Mouse (Mus musculus) embryonic facial prominence, embryonic 13.5 days (tissue): ENCODE data around the gene Adam15. TPM values are rescaled to one million over a fixed set of nuclear protein-coding genes. Genes with fewer than 3 reads are reported as not detected.

Source experiments
- ATAC-seq: fragments of 200-750 bp; cut with Nextera tagmentation; 2 replicates; pipeline ENCODE4 v1.8.0; 2017; ENCODE audit warnings: low read depth; ENCODE audit not compliant: insufficient number of reproducible peaks, insufficient read depth, low FRiP score, low TSS enrichment
- H3K27ac ChIP-seq: fragments of 300-500 bp; sonication (generic); 2 replicates; pipeline ENCODE4 v1.5.1; 2015; ENCODE audit warnings: moderate library complexity, mild to moderate bottlenecking, inconsistent platforms
- H3K27me3 ChIP-seq: fragments of 300-500 bp; sonication (generic); 2 replicates; pipeline ENCODE4 v1.6.1; 2015; ENCODE audit warnings: mild to moderate bottlenecking, inconsistent platforms
- H3K36me3 ChIP-seq: fragments of 300-500 bp; sonication (generic); 2 replicates; pipeline ENCODE4 v1.6.1; 2015; ENCODE audit warnings: mild to moderate bottlenecking, inconsistent platforms
- H3K4me1 ChIP-seq: fragments of 300-500 bp; sonication (generic); 2 replicates; pipeline ENCODE4 v1.6.1; 2015; ENCODE audit warnings: inconsistent platforms
- H3K4me2 ChIP-seq: fragments of 300-500 bp; sonication (generic); 2 replicates; pipeline ENCODE4 v1.6.1; 2015; ENCODE audit warnings: moderate library complexity, mild to moderate bottlenecking, inconsistent platforms
- H3K4me3 ChIP-seq: fragments of 300-500 bp; sonication (generic); 2 replicates; pipeline ENCODE4 v1.5.1; 2015; ENCODE audit warnings: mild to moderate bottlenecking, inconsistent platforms
- H3K9ac ChIP-seq: fragments of 300-500 bp; sonication (generic); 2 replicates; pipeline ENCODE4 v1.6.1; 2015; ENCODE audit warnings: mild to moderate bottlenecking, inconsistent platforms
- H3K9me3 ChIP-seq: fragments of 300-500 bp; sonication (generic); 2 replicates; pipeline ENCODE4 v1.6.1; 2016; ENCODE audit warnings: inconsistent platforms
- WGBS: fragments of 180-500 bp; shearing (Covaris S2); methylation state at CpG from one replicate; pipeline ENCODE4 v1.1.7; 2015; ENCODE audit warnings: mixed read lengths; 5-methylcytosine and 5-hydroxymethylcytosine counted together
- polyA plus RNA-seq: library from polyadenylated mRNA; unstranded; fragments of >200 nt; fragmentation: Nextera tagmentation; extraction: Ambion mirVana; gene quantifications from 2 replicates; pipeline ENCODE4 v1.2.1, GENCODE M21; 2015

The Adam15 gene
- polyA plus RNA-seq, 1 experiment from 2014 or later = 52.6 TPM

DNA sequence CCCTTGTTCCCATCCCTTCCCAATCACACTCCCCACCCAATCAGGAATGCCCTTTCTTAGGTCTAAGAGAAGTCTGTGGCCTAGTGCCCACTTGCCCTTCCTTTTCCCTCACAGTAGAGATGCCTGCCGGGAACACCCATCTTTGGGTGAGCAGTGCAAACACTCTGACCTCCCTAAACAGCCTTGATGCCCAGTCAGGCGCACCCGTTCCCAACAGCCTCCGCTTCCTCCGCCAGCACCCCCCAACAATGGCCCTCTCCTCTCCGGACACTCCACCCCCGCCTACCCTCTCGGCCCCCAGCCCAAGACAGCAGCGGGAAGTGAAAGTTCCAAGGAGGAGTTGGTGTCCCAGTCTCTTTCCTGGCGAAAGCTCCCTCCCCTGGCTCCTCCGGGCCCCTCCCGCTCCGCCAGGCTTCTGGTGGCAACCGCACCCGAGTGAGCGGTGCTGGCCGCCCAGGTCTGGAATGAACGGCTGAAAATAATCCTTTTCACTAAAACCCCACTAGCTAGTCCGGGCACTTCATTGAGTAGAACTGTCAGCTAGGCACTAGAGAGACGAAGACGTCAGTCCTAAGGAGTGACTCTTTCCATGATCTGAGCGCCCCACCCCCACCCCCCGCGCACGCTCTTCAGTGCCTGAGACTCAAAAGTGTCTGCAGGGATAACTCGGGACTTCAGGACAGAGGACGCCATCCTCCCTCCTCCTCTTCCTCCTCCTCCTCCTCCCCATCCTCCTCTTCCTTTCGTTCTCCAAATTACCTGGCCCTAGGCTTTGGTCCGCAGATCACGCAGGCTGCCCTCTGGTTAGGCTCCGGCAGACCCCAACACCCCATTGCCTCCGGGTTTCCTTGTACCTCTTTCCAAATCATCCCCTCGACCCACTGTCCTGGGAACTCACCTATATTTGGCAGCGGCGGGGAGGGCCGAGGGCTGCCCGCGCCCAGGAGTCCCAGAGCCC, 606 bp downstream of the Adam15 start:
- ATAC-seq = peak; percentile 29; the same call in 1 of the 2 replicates
- Histone ChIP-seq H3K27me3 (peaks cover 21% of the 10 kb centered on the region), H3K9ac (peak overlapping the region; percentile 71), H3K27ac (peak overlapping the region; percentile 60), H3K9me3 (no peaks in the 10 kb centered on the region), H3K4me1 (peaks cover 13% of the 10 kb centered on the region), H3K4me3 (peak overlapping the region; percentile 69), H3K36me3 (peaks cover 31% of the 10 kb centered on the region), H3K4me2 (peak overlapping the region; percentile 97)
- under 1% methylated on average over 38 of the region's 38 CpGs for WGBS

GRCm38 (mm10) chr3:89347916-89348315, 1.9 kb downstream of the Adam15 start:
- 42% methylated on average over 1 of the region's 1 CpGs for WGBS
- H3K9me3 ChIP-seq = no peaks in the 10 kb centered on the region

DNA sequence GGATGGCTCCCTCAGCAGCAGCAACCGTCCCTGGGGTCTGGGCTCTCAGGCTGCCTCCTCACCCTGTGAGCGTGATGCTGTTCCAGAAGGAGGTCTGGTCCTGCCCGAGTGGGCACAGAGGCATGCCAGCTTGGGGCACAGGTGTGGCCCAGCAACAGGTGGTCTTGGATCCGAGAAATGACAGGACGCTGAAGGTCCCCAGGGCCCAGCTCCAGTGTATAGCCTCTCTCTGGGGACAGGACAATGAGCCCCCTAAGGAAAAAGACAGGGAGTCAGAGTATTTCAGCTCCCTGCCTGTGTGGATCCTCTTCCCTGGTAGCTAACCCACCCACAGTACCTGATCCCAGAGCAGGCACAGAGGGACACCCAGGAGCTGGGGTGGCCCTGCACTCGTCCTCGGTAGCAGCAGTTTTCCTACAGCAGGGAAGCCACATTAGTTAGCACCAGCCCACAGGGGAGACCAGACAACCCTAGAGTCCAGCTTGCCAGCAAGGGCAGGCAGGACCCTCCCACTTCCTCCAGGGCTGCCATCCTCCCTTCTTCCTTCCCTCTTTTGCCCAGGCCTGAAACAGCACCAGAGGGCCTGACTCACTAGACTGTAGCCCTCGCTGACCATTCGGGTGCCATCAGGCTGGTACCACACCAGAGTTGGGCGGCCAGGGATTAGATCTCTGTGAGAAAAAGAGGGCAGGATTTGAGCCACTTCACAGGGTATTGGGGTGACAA, 2.8 kb downstream of the Adam15 start:
- WGBS = 81% methylated on average over 10 of the region's 10 CpGs
- Histone ChIP-seq H3K27me3 (peaks cover 21% of the 10 kb centered on the region), H3K4me2 (no peak overlapping the region)

More at GRCm38 (mm10) chr3:89347916-89348315, 1.9 kb downstream of the Adam15 start:
- Histone ChIP-seq H3K9ac (peak overlapping the region; percentile 36; the same call in 1 of the 2 replicates), H3K4me3 (no peak overlapping the region), H3K27me3 (peaks cover 21% of the 10 kb centered on the region), H3K4me1 (peaks cover 13% of the 10 kb centered on the region), H3K4me2 (0 out of 2 replicates have a peak overlapping the region, but pooled peaks have one; percentile 97), H3K36me3 (peaks cover 44% of the 10 kb centered on the region), H3K27ac (no peak overlapping the region)
- ATAC-seq = no peak

DNA sequence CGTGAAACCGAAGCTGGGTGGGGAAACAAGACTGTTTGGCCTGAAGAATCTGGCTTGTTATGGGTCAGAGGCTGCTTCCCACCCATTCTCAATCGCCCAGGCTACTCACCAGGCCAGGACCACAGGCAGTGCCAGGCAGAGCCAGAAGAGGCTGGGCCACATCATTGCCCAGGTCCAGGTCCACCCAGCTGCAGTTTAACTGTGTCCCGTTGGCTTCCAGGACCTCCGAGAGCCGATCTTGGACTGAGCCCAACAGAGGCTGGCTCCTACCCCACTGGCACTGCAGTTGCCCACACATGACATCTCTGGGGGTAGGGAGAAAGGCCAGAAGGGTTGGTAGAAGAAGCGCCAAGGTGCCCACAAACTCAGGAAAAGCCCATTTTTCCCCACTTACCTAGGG, 6.5 kb downstream of the Adam15 start:
- Histone ChIP-seq H3K4me1 (peaks cover 26% of the 10 kb centered on the region), H3K9me3 (no peaks in the 10 kb centered on the region), H3K36me3 (peaks cover 62% of the 10 kb centered on the region), H3K4me2 (no peak overlapping the region), H3K4me3 (no peak overlapping the region), H3K27me3 (peaks cover 6% of the 10 kb centered on the region), H3K27ac (no peak overlapping the region), H3K9ac (peak overlapping the region; percentile 44; the same call in 1 of the 2 replicates)
- no peak for ATAC-seq
- WGBS = 88% methylated on average over 7 of the region's 7 CpGs

More for the DNA sequence above, 2.8 kb downstream of the Adam15 start:
- Histone ChIP-seq H3K9me3 (no peaks in the 10 kb centered on the region), H3K27ac (no peak overlapping the region), H3K4me3 (no peak overlapping the region), H3K9ac (no peak overlapping the region), H3K36me3 (peaks cover 52% of the 10 kb centered on the region), H3K4me1 (peaks cover 13% of the 10 kb centered on the region)
- ATAC-seq = no peak

DNA sequence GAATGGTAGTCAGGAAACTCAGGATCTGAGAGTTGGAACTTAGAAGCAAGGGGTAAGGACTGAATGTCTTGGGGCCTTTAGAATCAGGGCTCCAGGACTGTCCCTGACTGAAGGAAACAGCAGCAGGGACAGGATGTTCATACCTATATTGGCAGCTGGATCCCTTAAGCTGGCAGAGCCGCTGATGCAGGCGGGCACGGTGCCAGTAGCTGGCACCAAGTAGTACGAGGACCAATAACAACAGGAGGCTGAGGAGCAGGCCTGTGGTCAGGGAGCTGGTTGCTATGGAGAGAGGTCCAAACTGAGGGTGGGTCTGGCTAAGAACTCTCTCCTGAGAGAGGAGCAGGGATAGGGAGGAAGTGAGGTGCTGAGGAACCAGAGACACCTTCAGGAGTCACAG, 8.0 kb downstream of the Adam15 start:
- no peak overlapping the region for H3K4me2 ChIP-seq
- no peak overlapping the region for H3K9ac ChIP-seq

GRCm38 (mm10) chr3:89340465-89340864, 9.3 kb downstream of the Adam15 start:
- Histone ChIP-seq H3K4me3 (peak overlapping the region; percentile 36), H3K4me2 (peak overlapping the region; percentile 67), H3K27ac (no peak overlapping the region), H3K9ac (peak overlapping the region; percentile 62), H3K27me3 (no peaks in the 10 kb centered on the region), H3K36me3 (peaks cover 44% of the 10 kb centered on the region), H3K4me1 (peaks cover 43% of the 10 kb centered on the region), H3K9me3 (no peaks in the 10 kb centered on the region)
- 2% methylated on average over 11 of the region's 11 CpGs for WGBS
- no peak for ATAC-seq

More for the DNA sequence above, 8.0 kb downstream of the Adam15 start:
- 88% methylated on average over 4 of the region's 4 CpGs for WGBS
- Histone ChIP-seq H3K4me1 (peaks cover 29% of the 10 kb centered on the region), H3K9me3 (no peaks in the 10 kb centered on the region), H3K27me3 (no peaks in the 10 kb centered on the region), H3K27ac (no peak overlapping the region), H3K4me3 (no peak overlapping the region), H3K36me3 (peaks cover 57% of the 10 kb centered on the region)
- ATAC-seq = no peak

DNA sequence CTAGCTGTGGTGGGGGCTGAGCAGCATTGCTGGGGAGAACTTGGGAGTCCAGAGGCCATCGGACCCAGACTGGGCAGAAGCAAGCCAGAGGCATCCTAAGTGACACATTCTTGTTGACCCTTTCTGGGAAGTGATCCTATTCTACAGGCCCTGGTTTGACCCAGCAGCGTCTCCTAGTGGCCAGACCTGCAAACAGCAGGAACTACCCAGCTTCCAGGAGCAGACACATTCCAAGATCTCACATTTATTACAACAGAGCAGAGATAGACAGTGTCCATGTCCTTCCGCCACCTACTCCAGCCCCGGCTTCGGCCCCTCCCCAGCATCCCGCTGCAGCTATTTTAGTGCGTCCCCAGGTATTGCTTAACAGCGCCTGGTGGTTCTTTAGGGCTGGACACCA, 10.4 kb downstream of the Adam15 start:
- Histone ChIP-seq H3K4me2 (peak overlapping the region; percentile 75), H3K4me3 (peak overlapping the region; percentile 94; the same call in 1 of the 2 replicates)
- 24% methylated on average over 8 of the region's 8 CpGs for WGBS

GRCm38 (mm10) chr3:89337721-89338578, 11.8 kb downstream of the Adam15 start, which contains the start of gene Efna4:
TSS of gene Efna4 (minus strand) at chr3:89338028.
- no peaks in the 10 kb centered on the region for H3K9me3 ChIP-seq
- under 1% methylated on average over 42 of the region's 44 CpGs for WGBS

More for the DNA sequence above, 10.4 kb downstream of the Adam15 start:
- Histone ChIP-seq H3K27me3 (no peaks in the 10 kb centered on the region), H3K36me3 (peaks cover 43% of the 10 kb centered on the region), H3K27ac (peak overlapping the region; percentile 95; the same call in 1 of the 2 replicates), H3K4me1 (peaks cover 50% of the 10 kb centered on the region), H3K9ac (no peak overlapping the region), H3K9me3 (no peaks in the 10 kb centered on the region)
- no peak for ATAC-seq

GRCm38 (mm10) chr3:89337062-89337720, 12.6 kb downstream of the Adam15 start:
- peaks cover 68% of the 10 kb centered on the region for H3K4me1 ChIP-seq
- no peak; the same call in 1 of the 2 replicates for ATAC-seq
- peaks cover 43% of the 10 kb centered on the region for H3K36me3 ChIP-seq
- peak overlapping the region; percentile 94 for H3K9ac ChIP-seq
- peak overlapping the region; percentile 75 for H3K4me2 ChIP-seq
- WGBS = under 1% methylated on average over 21 of the region's 21 CpGs
- H3K4me3 ChIP-seq = peak overlapping the region; percentile 94
- peak overlapping the region; percentile 95 for H3K27ac ChIP-seq
- no peaks in the 10 kb centered on the region for H3K27me3 ChIP-seq
- no peaks in the 10 kb centered on the region for H3K9me3 ChIP-seq

More at GRCm38 (mm10) chr3:89337721-89338578, 11.8 kb downstream of the Adam15 start, which contains the start of gene Efna4:
- H3K27me3 ChIP-seq = no peaks in the 10 kb centered on the region
- peak within 1 kb of the TSS; percentile 95 for H3K27ac ChIP-seq
- peak; percentile 87 for ATAC-seq
- H3K9ac ChIP-seq = peak within 1 kb of the TSS; percentile 94
- peak within 1 kb of the TSS; percentile 75 for H3K4me2 ChIP-seq
- peaks cover 43% of the 10 kb centered on the region for H3K36me3 ChIP-seq
- peak within 1 kb of the TSS; percentile 94 for H3K4me3 ChIP-seq
- H3K4me1 ChIP-seq = peaks cover 60% of the 10 kb centered on the region

DNA sequence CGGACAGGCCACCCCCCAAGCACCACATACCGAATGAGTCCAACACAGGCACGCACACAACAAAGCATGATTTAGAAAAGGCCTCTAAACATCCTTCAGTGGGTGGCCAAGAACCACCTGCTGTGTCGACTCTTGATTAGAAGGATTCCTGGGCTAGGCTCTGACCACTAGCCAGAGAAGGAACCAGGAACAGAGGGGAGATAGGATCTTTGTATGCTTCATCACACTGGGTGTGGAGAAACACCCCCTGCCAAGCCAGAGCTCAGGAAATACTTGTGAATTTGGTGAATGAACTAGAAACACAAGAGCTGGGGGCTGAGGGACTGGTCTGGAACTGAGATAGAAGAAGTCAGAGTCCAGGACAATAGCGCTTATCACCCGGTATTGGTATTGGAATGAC, 13.3 kb downstream of the Adam15 start:
- Histone ChIP-seq H3K4me2 (peak overlapping the region; percentile 75), H3K4me1 (peaks cover 73% of the 10 kb centered on the region), H3K4me3 (peak overlapping the region; percentile 94), H3K36me3 (peaks cover 37% of the 10 kb centered on the region), H3K27me3 (no peaks in the 10 kb centered on the region), H3K27ac (peak overlapping the region; percentile 95), H3K9me3 (no peaks in the 10 kb centered on the region), H3K9ac (peak overlapping the region; percentile 94)
- 16% methylated on average over 6 of the region's 6 CpGs for WGBS
- ATAC-seq = no peak
